In the genomic region with DNA sequence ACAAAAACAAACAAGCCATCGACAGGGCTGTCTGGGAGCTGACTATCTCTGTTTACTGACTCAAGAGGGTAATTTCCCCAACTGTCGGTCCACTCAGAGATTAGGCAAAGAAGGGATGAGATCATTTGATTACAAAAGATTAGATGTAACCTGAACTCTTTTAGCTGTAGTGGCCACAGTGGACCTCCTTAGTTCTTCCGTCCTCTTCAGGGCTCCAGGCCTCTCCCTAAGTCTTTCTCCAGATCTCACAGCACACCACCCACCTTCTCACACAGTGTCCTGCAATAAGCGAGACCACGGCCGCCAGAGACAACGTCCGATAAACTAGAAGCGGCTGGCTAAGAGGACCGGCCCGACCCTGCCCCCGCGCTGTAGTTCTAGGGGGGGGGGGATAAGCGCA, we compare ENCODE assay signal across 8 mouse cellular contexts. TPM values are rescaled to one million over a fixed set of nuclear protein-coding genes. Genes with fewer than 3 reads are reported as not detected.
DNase-seq lines count a peak whose midpoint lies in the region; ATAC-seq and TF ChIP-seq lines count a peak whose summit lies in the region.

No protein-coding gene starts in this region.

- ATAC-seq in forebrain, embryonic 14.5 days: no peak; the same call in 1 of the 2 replicates
- peak; percentile 1; the same call in 1 of the 2 replicates for ATAC-seq in liver, embryonic 16.5 days (ENCODE audit: low read depth)

- H3K4me2 ChIP-seq in CH12.LX (ENCODE audit: insufficient read depth, low read depth, poor library complexity, severe bottlenecking): peak overlapping the region; percentile 35
- H3K4me2 ChIP-seq in forebrain, embryonic 14.5 days (ENCODE audit: low read length): peak overlapping the region; percentile 94
- H3K4me2 ChIP-seq in liver, embryonic 16.5 days (ENCODE audit: low read depth, low read length): peak overlapping the region; percentile 95

- TF ChIP-seq POLR2A in CH12.LX (IDR thresholded peaks at IDR 0.05; ENCODE audit: low read depth, low read length): no peak

- peaks cover 8 to 13% of the 10 kb centered on the region in 2 experiments for H3K36me3 ChIP-seq in CH12.LX (replicated peaks in 1 of 2; ENCODE audit: control insufficient read depth in 1 of 2, insufficient read depth in 1 of 2, low read length in 1 of 2)
- H3K36me3 ChIP-seq in forebrain, embryonic 14.5 days (ENCODE audit: control insufficient read depth, insufficient read depth, low read length): peaks cover 5% of the 10 kb centered on the region
- H3K36me3 ChIP-seq in liver, embryonic 16.5 days (ENCODE audit: control insufficient read depth, insufficient read depth): peaks cover 8% of the 10 kb centered on the region

- TF ChIP-seq CTCF in CH12.LX (conservative IDR thresholded peaks at IDR 0.05 in 1 of 2, IDR thresholded peaks at IDR 0.05 in 1 of 2; ENCODE audit: low read depth in 2 of 2, low read length in 2 of 2): no peak

- 6% methylated on average over 14 of the region's 14 CpGs for WGBS in forebrain, embryonic 14.5 days
- under 1% methylated on average over 13 of the region's 14 CpGs for WGBS in liver, embryonic 16.5 days (ENCODE audit: insufficient replicate concordance)

- peaks cover 22 to 24% of the 10 kb centered on the region in 2 experiments for H3K4me1 ChIP-seq in CH12.LX (ENCODE audit: control insufficient read depth in 1 of 2, insufficient read depth in 2 of 2)
- H3K4me1 ChIP-seq in forebrain, embryonic 14.5 days (ENCODE audit: control insufficient read depth, insufficient read depth, low read length): peaks cover 10% of the 10 kb centered on the region
- peaks cover 39% of the 10 kb centered on the region for H3K4me1 ChIP-seq in liver, embryonic 16.5 days (ENCODE audit: control insufficient read depth, low read depth, low read length)

- no peak for TF ChIP-seq RAD21 in CH12.LX (IDR thresholded peaks at IDR 0.05; ENCODE audit: low read depth, low read length)

- dilution Hi-C loops in CH12.LX (cut with MboI; ENCODE audit: extremely low pct_ligation_motif_present, extremely low pct_unique_long_range_greater_than_20kb, low sequenced_read_pairs): no loop called here

- peak; percentile 81 for DNase-seq in 416B (ENCODE audit: low read depth)
- DNase-seq in CH12.LX (ENCODE audit: extremely low read depth): no peak
- no peak for DNase-seq in forebrain, embryonic 14.5 days (ENCODE audit: low spot score)
- DNase-seq in c-Kit-positive CD71-positive TER-119-positive erythroid progenitor cells, embryonic 14.5 days (ENCODE audit: low spot score): no peak
- no peak for DNase-seq in left cerebral cortex, adult 9 months (ENCODE audit: low spot score in 2 of 2)
- no peak for DNase-seq in gastrocnemius, adult 8-10 months (ENCODE audit: low spot score in 2 of 2)
- DNase-seq in cerebellum, postnatal 14 days: no peak

- peak overlapping the region; percentile 94; the same call in 1 of the 2 replicates for H3K9ac ChIP-seq in CH12.LX (ENCODE audit: insufficient read depth, low read depth)
- peak overlapping the region; percentile 13; the same call in 1 of the 2 replicates for H3K9ac ChIP-seq in forebrain, embryonic 14.5 days (ENCODE audit: low read length)
- H3K9ac ChIP-seq in liver, embryonic 16.5 days (ENCODE audit: low read depth, low read length): peak overlapping the region; percentile 73

- H3K27me3 ChIP-seq in CH12.LX (replicated peaks): peaks cover 8% of the 10 kb centered on the region
- 0 out of 2 replicates have a peak, but pooled peaks cover 2% of the 10 kb centered on the region for H3K27me3 ChIP-seq in forebrain, embryonic 14.5 days (replicated peaks; ENCODE audit: control insufficient read depth, insufficient read depth, low read length)
- H3K27me3 ChIP-seq in liver, embryonic 16.5 days (ENCODE audit: control insufficient read depth, insufficient read depth, low read depth, low read length): peaks cover 6% of the 10 kb centered on the region; the same call in 1 of the 2 replicates

- TF ChIP-seq EP300 in CH12.LX (IDR thresholded peaks at IDR 0.05; ENCODE audit: low read length): no peak

- no peak overlapping the region; the same call in 1 of the 2 replicates for H3K27ac ChIP-seq in CH12.LX (ENCODE audit: insufficient read depth, low read depth)
- no peak overlapping the region for H3K27ac ChIP-seq in forebrain, embryonic 14.5 days (ENCODE audit: low read depth, low read length)
- H3K27ac ChIP-seq in liver, embryonic 16.5 days (ENCODE audit: low read length): peak overlapping the region; percentile 93

- no peaks in the 10 kb centered on the region for H3K9me3 ChIP-seq in CH12.LX (replicated peaks; ENCODE audit: low read length)
- H3K9me3 ChIP-seq in forebrain, embryonic 14.5 days (replicated peaks; ENCODE audit: control insufficient read depth, low read length): no peaks in the 10 kb centered on the region
- no peaks in the 10 kb centered on the region for H3K9me3 ChIP-seq in liver, embryonic 16.5 days (replicated peaks; ENCODE audit: control insufficient read depth, low read length)

- H3K4me3 ChIP-seq in CH12.LX (replicated peaks in 1 of 3; ENCODE audit: low read depth in 2 of 3, low read length in 2 of 3, poor library complexity in 1 of 3): peak overlapping the region; percentile 63 to 93 (median 73)
- H3K4me3 ChIP-seq in forebrain, embryonic 14.5 days (ENCODE audit: low read depth, low read length): peak overlapping the region; percentile 77
- peak overlapping the region; percentile 70 for H3K4me3 ChIP-seq in liver, embryonic 16.5 days (ENCODE audit: low read depth, low read length)

- in situ Hi-C loops in CH12.LX (cut with MboI; ENCODE audit: low pct_ligation_motif_present, low pct_unique_long_range_greater_than_20kb, low sequenced_read_pairs): loop anchor here (5.0 to 25.0 kb wide), 3 partner anchors 41 to 634 kb away; a partner anchor contains a TSS

- H3K79me2 ChIP-seq in CH12.LX (replicated peaks; ENCODE audit: control insufficient read depth, extremely low read depth, insufficient read depth, poor library complexity, severe bottlenecking): peaks cover 5% of the 10 kb centered on the region

TF ChIP-seq in CH12.LX, 34 proteins besides CTCF, POLR2A, EP300 and RAD21:
- TF ChIP-seq CHD2 (IDR thresholded peaks at IDR 0.05; ENCODE audit: low read length) (no peak), ETS1 (conservative IDR thresholded peaks at IDR 0.05; ENCODE audit: low read depth, low read length) (no peak), USF2 (conservative IDR thresholded peaks at IDR 0.05; ENCODE audit: low read depth, low read length) (no peak), ZMIZ1 (IDR thresholded peaks at IDR 0.05; ENCODE audit: low read depth, low read length) (no peak), TCF12 (IDR thresholded peaks at IDR 0.05; ENCODE audit: low read depth, low read length) (peak; percentile 52), MEF2A (IDR thresholded peaks at IDR 0.05; ENCODE audit: borderline replicate concordance, low read depth, low read length) (no peak), SMC3 (IDR thresholded peaks at IDR 0.05; ENCODE audit: low read depth, low read length) (peak; percentile 2; the same call in 1 of the 2 replicates), USF1 (IDR thresholded peaks at IDR 0.05; ENCODE audit: low read depth, low read length) (no peak), HCFC1 (IDR thresholded peaks at IDR 0.05; ENCODE audit: low read depth, low read length) (no peak), IRF4 (IDR thresholded peaks at IDR 0.05; ENCODE audit: low read depth, low read length) (0 out of 2 replicates have a peak, but pooled peaks have one; percentile 25)
TF ChIP-seq in CH12.LX: peak in this region for 3.

RNA-seq across cellular contexts. Expression of a gene that starts 0.2 kb away (rescaled TPM):
- 1.7 and 3.5 TPM in 2 replicates for total RNA-seq in CH12.LX (2012; rRNA removed)
- total RNA-seq in CH12.LX (2014; rRNA removed): 0.42 and 0.43 TPM in 2 replicates
- 2.2 and 4.6 TPM in 2 replicates for polyA plus RNA-seq in CH12.LX (2012; ENCODE audit: insufficient read length, low read depth)
- 4.9 and 7.0 TPM in 2 replicates for polyA plus RNA-seq in forebrain, embryonic 14.5 days (2014; fragmentation: Nextera tagmentation; extraction: Ambion mirVana)
- 10.0 and 10.7 TPM in 2 replicates for polyA plus RNA-seq in liver, embryonic 16.5 days (2015; fragmentation: Nextera tagmentation; extraction: Ambion mirVana)
- total RNA-seq in gastrocnemius, adult 8-10 months (2022): 10 to 100 TPM in 3 of 4 experiments, 1 to 10 TPM in 1; 5.1 to 61.2 (median 22.7) TPM

RNA-seq across cellular contexts. Expression of a gene that starts 6.4 kb away (rescaled TPM):
- total RNA-seq in CH12.LX (2012; rRNA removed) (33.3 and 39.8 TPM in 2 replicates), CH12.LX (2014; rRNA removed) (29.1 and 29.9 TPM in 2 replicates)
- polyA plus RNA-seq in CH12.LX (2012; ENCODE audit: insufficient read length, low read depth): 30.1 and 33.1 TPM in 2 replicates
- polyA plus RNA-seq in forebrain, embryonic 14.5 days (2014; fragmentation: Nextera tagmentation; extraction: Ambion mirVana): 1.4 and 1.9 TPM in 2 replicates
- polyA plus RNA-seq in liver, embryonic 16.5 days (2015; fragmentation: Nextera tagmentation; extraction: Ambion mirVana): 8.4 and 9.9 TPM in 2 replicates
- total RNA-seq in gastrocnemius, adult 8-10 months (2022): 10 to 100 TPM; 33.6 to 41.0 (median 36.0) TPM

RNA-seq across cellular contexts. Expression of a gene that starts 42.1 kb away (rescaled TPM):
- 12.2 and 20.5 TPM in 2 replicates for total RNA-seq in CH12.LX (2012; rRNA removed)
- total RNA-seq in CH12.LX (2014; rRNA removed): 10.8 and 12.1 TPM in 2 replicates
- 11.9 TPM in 2 replicates for polyA plus RNA-seq in CH12.LX (2012; ENCODE audit: insufficient read length, low read depth)
- 14.0 and 15.7 TPM in 2 replicates for polyA plus RNA-seq in forebrain, embryonic 14.5 days (2014; fragmentation: Nextera tagmentation; extraction: Ambion mirVana)
- 2.9 TPM in 2 replicates for polyA plus RNA-seq in liver, embryonic 16.5 days (2015; fragmentation: Nextera tagmentation; extraction: Ambion mirVana)
- 10 to 100 TPM in 3 of 4 experiments, 1 to 10 TPM in 1; 9.6 to 16.3 (median 11.7) TPM for total RNA-seq in gastrocnemius, adult 8-10 months (2022)

RNA-seq across cellular contexts. Expression of a gene that starts 44.4 kb away (rescaled TPM):
- total RNA-seq in CH12.LX (2012; rRNA removed): 0.34 and 0.72 TPM in 2 replicates
- total RNA-seq in CH12.LX (2014; rRNA removed): 0.11 TPM in 1 of 2 replicates, not detected in the other
- 0.09 and 0.10 TPM in 2 replicates for polyA plus RNA-seq in CH12.LX (2012; ENCODE audit: insufficient read length, low read depth)
- 2.0 and 2.3 TPM in 2 replicates for polyA plus RNA-seq in forebrain, embryonic 14.5 days (2014; fragmentation: Nextera tagmentation; extraction: Ambion mirVana)
- 0.07 and 0.18 TPM in 2 replicates for polyA plus RNA-seq in liver, embryonic 16.5 days (2015; fragmentation: Nextera tagmentation; extraction: Ambion mirVana)
- total RNA-seq in gastrocnemius, adult 8-10 months (2022): 10 to 100 TPM; 29.0 to 53.2 (median 38.4) TPM

Comparison
In these comparisons a context has a peak if more than half of its experiments do, and no peak if none do; other contexts are left out.
1. H3K4me2 ChIP-seq: peak in every context shown above with its lines; median percentile 95 in liver, embryonic 16.5 days; 94 in forebrain, embryonic 14.5 days; 35 in CH12.LX.
2. H3K9ac ChIP-seq: peak in every context shown above with its lines; median percentile 94 in CH12.LX; 73 in liver, embryonic 16.5 days; 13 in forebrain, embryonic 14.5 days.